Mouse (Mus musculus): ENCODE results near the gene Tbc1d24. TPM values are rescaled to one million over a fixed set of nuclear protein-coding genes. Genes with fewer than 3 reads are reported as not detected.

Tbc1d24 gene
- polyA plus RNA-seq, 1 experiment from 2014 or later = 7.0 TPM

DNA sequence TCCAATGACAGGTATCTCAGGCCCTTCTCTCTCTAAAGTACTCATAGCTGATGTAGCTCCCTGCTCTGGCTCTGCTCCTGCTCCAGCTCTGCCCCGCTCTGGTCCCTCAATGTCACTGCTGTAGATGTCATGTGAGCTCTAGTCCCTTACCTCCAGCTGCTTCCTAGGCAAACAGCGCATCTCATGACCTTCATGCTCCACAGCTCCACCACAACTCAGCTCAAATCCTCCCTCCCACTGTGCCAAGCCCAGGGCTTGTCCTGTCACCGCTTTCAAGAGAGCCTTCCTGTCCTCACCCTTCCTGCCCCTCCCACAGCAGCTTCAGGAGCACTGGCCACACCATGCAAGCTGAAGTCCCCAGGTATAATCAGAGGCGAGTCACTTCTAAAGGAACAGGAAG, 5.6 kb downstream of the Tbc1d24 start:
- H3K9me3 ChIP-seq (ENCODE audit: low read depth, low read length) = no peaks in the 10 kb centered on the region
- peaks cover 7% of the 10 kb centered on the region for H3K4me1 ChIP-seq (ENCODE audit: insufficient read depth)
- no peak overlapping the region for H3K9ac ChIP-seq
- no peak for DNase-seq
- ATAC-seq (ENCODE audit: insufficient read depth) = no peak
- H3K27me3 ChIP-seq (ENCODE audit: insufficient read depth, low read length) = no peaks in the 10 kb centered on the region
- no peak for TF ChIP-seq CTCF (IDR thresholded peaks at IDR 0.05; ENCODE audit: low read depth)
- H3K27ac ChIP-seq (ENCODE audit: low read depth) = no peak overlapping the region
- no peak overlapping the region for H3K4me2 ChIP-seq
- H3K4me3 ChIP-seq (ENCODE audit: low read depth, low read length) = no peak overlapping the region
- 56% methylated on average over 4 of the region's 4 CpGs for WGBS
- H3K36me3 ChIP-seq (ENCODE audit: insufficient read depth) = no peaks in the 10 kb centered on the region

DNA sequence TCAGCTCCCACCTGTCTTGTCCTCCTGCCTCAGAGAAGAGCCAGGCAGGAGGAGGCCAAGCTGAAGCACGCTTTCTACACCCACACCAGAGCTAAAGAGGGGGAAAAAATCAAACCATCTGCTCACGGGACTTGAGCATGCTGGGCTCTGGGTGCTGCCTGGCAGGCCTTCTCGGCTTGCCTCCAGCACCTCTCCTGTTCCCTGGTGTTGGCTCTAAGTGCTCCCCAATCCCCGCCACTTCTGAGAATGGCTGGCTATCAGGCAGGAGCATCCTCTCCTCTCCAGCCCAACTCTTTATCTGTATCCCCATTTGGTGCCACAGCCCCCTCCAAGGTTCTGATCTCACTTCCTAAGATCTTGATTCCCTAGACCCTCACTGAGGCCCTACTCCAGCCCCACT, 6.1 kb downstream of the Tbc1d24 start:
- H3K9ac ChIP-seq = no peak overlapping the region
- ATAC-seq (ENCODE audit: insufficient read depth) (no peak), DNase-seq (no peak)
- H3K4me3 ChIP-seq (ENCODE audit: low read depth, low read length) = no peak overlapping the region
- no peak overlapping the region for H3K27ac ChIP-seq (ENCODE audit: low read depth)
- H3K4me2 ChIP-seq = no peak overlapping the region
- no peaks in the 10 kb centered on the region for H3K9me3 ChIP-seq (ENCODE audit: low read depth, low read length)
- no peak for TF ChIP-seq CTCF (IDR thresholded peaks at IDR 0.05; ENCODE audit: low read depth)
- H3K27me3 ChIP-seq (ENCODE audit: insufficient read depth, low read length) = no peaks in the 10 kb centered on the region
- H3K4me1 ChIP-seq (ENCODE audit: insufficient read depth) = peaks cover 2% of the 10 kb centered on the region
- H3K36me3 ChIP-seq (ENCODE audit: insufficient read depth) = no peaks in the 10 kb centered on the region
- 91% methylated on average over 4 of the region's 4 CpGs for WGBS

DNA sequence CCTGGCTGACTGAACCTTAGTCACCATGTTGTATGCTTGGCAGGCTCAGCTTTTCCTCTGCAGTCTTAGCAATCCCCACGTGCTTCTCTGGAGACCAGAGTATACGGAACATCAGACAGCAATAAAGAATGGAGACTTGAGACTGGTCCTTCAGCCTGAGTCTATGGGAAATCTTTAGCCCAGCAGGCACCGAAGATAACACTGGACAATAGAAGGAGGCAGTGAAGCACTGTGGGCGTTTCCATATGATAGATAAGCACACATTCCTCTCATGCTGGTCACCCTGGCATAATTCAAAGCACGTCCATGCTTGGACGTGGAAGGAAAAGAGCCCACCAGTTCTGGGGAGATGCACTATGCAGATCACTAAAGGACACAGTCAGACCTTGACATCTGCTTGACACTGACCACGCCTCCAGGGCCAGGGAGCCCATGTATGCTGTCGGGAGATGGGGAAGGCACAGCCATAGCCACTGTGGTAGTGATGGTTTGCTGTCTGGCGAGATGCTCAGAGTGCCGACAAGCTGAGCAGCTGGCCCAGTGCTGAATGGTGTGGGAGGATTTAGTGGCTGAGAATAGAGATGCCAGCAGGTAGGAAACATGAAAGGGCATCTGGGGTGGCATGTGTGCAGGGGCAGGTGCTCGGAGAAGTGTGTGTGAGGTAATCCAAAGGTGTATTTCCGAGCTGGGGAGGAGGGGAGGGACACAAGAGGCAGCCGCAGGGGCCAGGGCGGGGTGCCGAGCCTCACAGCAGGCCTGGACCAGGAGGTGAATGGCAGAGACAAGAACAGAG, 8.1 kb downstream of the Tbc1d24 start:
- DNase-seq (no peak), ATAC-seq (ENCODE audit: insufficient read depth) (no peak)
- Histone ChIP-seq H3K36me3 (ENCODE audit: insufficient read depth) (no peaks in the 10 kb centered on the region), H3K4me2 (no peak overlapping the region), H3K4me1 (ENCODE audit: insufficient read depth) (no peaks in the 10 kb centered on the region), H3K27me3 (ENCODE audit: insufficient read depth, low read length) (no peaks in the 10 kb centered on the region), H3K9me3 (ENCODE audit: low read depth, low read length) (no peaks in the 10 kb centered on the region), H3K9ac (no peak overlapping the region), H3K27ac (ENCODE audit: low read depth) (no peak overlapping the region), H3K4me3 (ENCODE audit: low read depth, low read length) (no peak overlapping the region)
- no peak for TF ChIP-seq CTCF (IDR thresholded peaks at IDR 0.05; ENCODE audit: low read depth)
- WGBS = 49% methylated on average over 15 of the region's 15 CpGs

DNA sequence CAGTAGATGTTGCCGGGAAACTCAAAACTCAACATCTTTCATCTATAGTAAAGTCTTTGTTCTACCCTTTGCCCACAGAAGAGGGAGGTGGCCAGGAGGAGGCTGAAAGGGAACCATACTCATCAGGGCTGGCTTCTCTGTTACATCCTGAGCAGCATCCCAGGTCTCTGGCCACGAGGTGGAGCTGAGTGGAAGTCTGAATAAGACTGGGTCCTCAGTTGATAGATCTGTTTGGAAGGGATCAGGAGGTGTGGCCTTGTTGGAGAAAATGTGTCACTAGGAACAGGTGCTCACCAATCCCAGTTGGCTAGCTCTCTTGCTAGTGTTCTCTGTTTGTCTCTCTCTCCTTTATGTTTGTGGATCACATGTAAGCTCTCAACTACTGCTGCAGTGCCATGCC, 10.0 kb downstream of the Tbc1d24 start:
- Histone ChIP-seq H3K27ac (ENCODE audit: low read depth) (no peak overlapping the region), H3K4me1 (ENCODE audit: insufficient read depth) (no peaks in the 10 kb centered on the region), H3K9ac (no peak overlapping the region), H3K4me2 (no peak overlapping the region), H3K9me3 (ENCODE audit: low read depth, low read length) (no peaks in the 10 kb centered on the region), H3K4me3 (ENCODE audit: low read depth, low read length) (no peak overlapping the region), H3K36me3 (ENCODE audit: insufficient read depth) (no peaks in the 10 kb centered on the region), H3K27me3 (ENCODE audit: insufficient read depth, low read length) (no peaks in the 10 kb centered on the region)
- 55% methylated on average over 2 of the region's 2 CpGs for WGBS
- DNase-seq (no peak), ATAC-seq (ENCODE audit: insufficient read depth) (no peak)
- TF ChIP-seq CTCF (IDR thresholded peaks at IDR 0.05; ENCODE audit: low read depth) = no peak

DNA sequence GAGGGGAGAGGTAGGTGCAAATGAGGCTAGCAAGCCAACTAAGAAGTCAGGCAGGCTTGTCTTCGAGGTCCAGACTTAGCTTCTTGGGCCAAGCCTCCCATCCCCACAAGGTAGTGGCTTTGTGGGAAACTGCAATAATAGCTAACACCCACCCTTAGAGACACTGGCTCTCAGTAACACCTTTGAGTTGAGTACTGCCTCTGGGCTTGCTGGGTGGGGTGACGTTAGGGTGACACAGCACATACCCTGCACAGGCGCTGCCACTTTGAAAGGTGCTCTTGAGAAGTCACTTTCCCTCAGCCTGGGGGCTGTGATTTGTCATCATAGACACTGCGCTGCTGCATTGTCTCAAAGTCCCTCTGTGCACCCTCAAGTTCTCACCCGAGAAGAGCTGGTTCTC, 11.6 kb downstream of the Tbc1d24 start:
- 83% methylated on average over 5 of the region's 5 CpGs for WGBS
- H3K4me1 ChIP-seq (ENCODE audit: insufficient read depth) = no peaks in the 10 kb centered on the region
- H3K27ac ChIP-seq (ENCODE audit: low read depth) = no peak overlapping the region
- H3K9ac ChIP-seq = no peak overlapping the region
- H3K27me3 ChIP-seq (ENCODE audit: insufficient read depth, low read length) = no peaks in the 10 kb centered on the region
- no peak for DNase-seq
- 0 out of 2 replicates have a peak, but pooled peaks cover 4% of the 10 kb centered on the region for H3K36me3 ChIP-seq (ENCODE audit: insufficient read depth)
- TF ChIP-seq CTCF (IDR thresholded peaks at IDR 0.05; ENCODE audit: low read depth) = no peak
- H3K9me3 ChIP-seq (ENCODE audit: low read depth, low read length) = no peaks in the 10 kb centered on the region
- H3K4me2 ChIP-seq = no peak overlapping the region
- H3K4me3 ChIP-seq (ENCODE audit: low read depth, low read length) = no peak overlapping the region
- no peak for ATAC-seq (ENCODE audit: insufficient read depth)

DNA sequence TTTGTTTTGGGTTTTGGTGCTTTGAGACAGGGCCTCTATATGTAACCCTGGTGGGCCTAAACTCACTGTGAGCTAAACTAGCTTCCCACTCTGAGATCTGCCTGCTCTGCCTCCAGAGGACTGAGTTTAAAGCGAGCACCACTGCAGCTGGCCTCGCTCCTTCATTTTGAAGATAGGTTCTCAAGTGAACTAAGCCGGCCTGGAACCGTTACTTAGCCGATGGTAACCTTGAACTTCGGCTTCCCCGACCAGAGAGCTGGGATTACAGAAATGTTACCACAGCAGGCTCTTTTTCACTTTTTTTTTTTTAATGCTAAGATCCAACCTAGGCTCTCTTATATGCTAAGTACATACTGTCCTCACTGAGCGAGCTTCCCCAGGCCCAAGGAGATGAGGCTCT, 12.1 kb downstream of the Tbc1d24 start:
- no peak overlapping the region for H3K4me2 ChIP-seq
- no peaks in the 10 kb centered on the region for H3K4me1 ChIP-seq (ENCODE audit: insufficient read depth)
- no peak overlapping the region for H3K4me3 ChIP-seq (ENCODE audit: low read depth, low read length)
- 85% methylated on average over 8 of the region's 8 CpGs for WGBS
- TF ChIP-seq CTCF (IDR thresholded peaks at IDR 0.05; ENCODE audit: low read depth) = no peak
- H3K36me3 ChIP-seq (ENCODE audit: insufficient read depth) = 0 out of 2 replicates have a peak, but pooled peaks cover 4% of the 10 kb centered on the region
- no peaks in the 10 kb centered on the region for H3K9me3 ChIP-seq (ENCODE audit: low read depth, low read length)
- H3K27ac ChIP-seq (ENCODE audit: low read depth) = no peak overlapping the region
- ATAC-seq (ENCODE audit: insufficient read depth) (no peak), DNase-seq (no peak)
- H3K27me3 ChIP-seq (ENCODE audit: insufficient read depth, low read length) = no peaks in the 10 kb centered on the region
- H3K9ac ChIP-seq = no peak overlapping the region

DNA sequence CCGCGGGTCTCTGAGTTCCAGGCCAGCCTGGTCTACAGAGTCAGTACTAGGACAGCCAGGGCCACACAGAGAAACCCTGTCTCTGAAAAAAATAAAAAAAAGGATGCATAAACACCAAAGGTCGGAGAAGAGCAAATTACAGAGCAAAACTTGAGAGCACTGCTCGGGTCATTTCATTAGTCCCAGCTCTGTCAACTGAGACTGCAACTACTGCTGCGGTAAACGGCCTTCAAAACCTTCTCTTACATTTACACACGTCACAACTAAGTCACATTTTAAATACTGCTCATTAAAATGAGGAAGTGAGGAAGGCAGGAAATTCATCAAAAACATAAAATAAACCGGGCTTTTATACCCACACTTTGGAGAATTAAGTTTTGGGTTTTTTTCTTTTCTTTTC, 12.5 kb downstream of the Tbc1d24 start:
- WGBS = 67% methylated on average over 8 of the region's 8 CpGs
- Histone ChIP-seq H3K27me3 (ENCODE audit: insufficient read depth, low read length) (no peaks in the 10 kb centered on the region), H3K36me3 (ENCODE audit: insufficient read depth) (0 out of 2 replicates have a peak, but pooled peaks cover 4% of the 10 kb centered on the region), H3K4me1 (ENCODE audit: insufficient read depth) (no peaks in the 10 kb centered on the region), H3K4me2 (no peak overlapping the region), H3K4me3 (ENCODE audit: low read depth, low read length) (no peak overlapping the region), H3K27ac (ENCODE audit: low read depth) (no peak overlapping the region), H3K9me3 (ENCODE audit: low read depth, low read length) (no peaks in the 10 kb centered on the region), H3K9ac (no peak overlapping the region; the same call in 1 of the 2 replicates)
- DNase-seq (no peak), ATAC-seq (ENCODE audit: insufficient read depth) (no peak)
- TF ChIP-seq CTCF (IDR thresholded peaks at IDR 0.05; ENCODE audit: low read depth) = no peak

All from lung, embryonic 14.5 days (tissue).